Mouse (Mus musculus) kidney, embryonic 16.5 days (tissue): ENCODE results near the gene Tsc2. TPM values are rescaled to one million over a fixed set of nuclear protein-coding genes. Genes with fewer than 3 reads are reported as not detected.

Experiments
- ATAC-seq: fragments of 200-750 bp; cut with Nextera tagmentation; 2 replicates; pipeline ENCODE4 v1.8.0; 2017; ENCODE audit warnings: moderate TSS enrichment; ENCODE audit not compliant: low FRiP score, low TSS enrichment
- H3K27ac ChIP-seq: fragments of 300-500 bp; sonication (generic); 2 replicates; pipeline ENCODE4 v1.5.1; 2014; ENCODE audit warnings: low read length
- H3K27me3 ChIP-seq: fragments of 300-500 bp; sonication (generic); 2 replicates; pipeline ENCODE4 v1.6.1; 2014; ENCODE audit warnings: low read length, control low read depth, mixed read lengths; ENCODE audit not compliant: insufficient read depth
- H3K36me3 ChIP-seq: fragments of 300-500 bp; sonication (generic); 2 replicates; pipeline ENCODE4 v1.6.1; 2014; ENCODE audit warnings: low read length, control low read depth, mixed read lengths; ENCODE audit not compliant: insufficient read depth
- H3K4me1 ChIP-seq: fragments of 300-500 bp; sonication (generic); 2 replicates; pipeline ENCODE4 v1.6.1; 2014; ENCODE audit warnings: low read length, control low read depth, mixed read lengths; ENCODE audit not compliant: insufficient read depth
- H3K4me2 ChIP-seq: fragments of 300-500 bp; sonication (generic); replicated peaks from 2 replicates; pipeline ENCODE4 v1.6.1; 2014; ENCODE audit warnings: low read depth, low read length
- H3K4me3 ChIP-seq: fragments of 300-500 bp; sonication (generic); 2 replicates; pipeline ENCODE4 v1.5.1; 2014; ENCODE audit warnings: mild to moderate bottlenecking, low read length
- H3K9ac ChIP-seq: fragments of 300-500 bp; sonication (generic); replicated peaks from 2 replicates; pipeline ENCODE4 v1.6.1; 2014; ENCODE audit warnings: low read length
- H3K9me3 ChIP-seq: fragments of 300-500 bp; sonication (generic); 2 replicates; pipeline ENCODE4 v1.6.1; 2016; ENCODE audit warnings: low read length, control low read depth
- WGBS: fragments of 180-500 bp; shearing (Covaris S2); extraction: QIAGEN DNeasy Blood & Tissue Kit; methylation state at CpG from one replicate; pipeline ENCODE4 v1.1.7; 2014; 5-methylcytosine and 5-hydroxymethylcytosine counted together
- polyA plus RNA-seq: library from polyadenylated mRNA; unstranded; fragments of >200 nt; fragmentation: Nextera tagmentation; extraction: Ambion mirVana; gene quantifications from 2 replicates; pipeline ENCODE4 v1.2.1, GENCODE M21; 2015

The Tsc2 gene
- polyA plus RNA-seq, 1 experiment from 2014 or later: 72.8 TPM

- Histone ChIP-seq H3K27ac (peak overlapping the region; percentile 83), H3K9ac (peak overlapping the region; percentile 83), H3K9me3 (no peaks in the 10 kb centered on the region), H3K4me2 (peak overlapping the region; percentile 97), H3K36me3 (no peaks in the 10 kb centered on the region; the same call in 1 of the 2 replicates), H3K4me3 (peak overlapping the region; percentile 73), H3K4me1 (peaks cover 33% of the 10 kb centered on the region), H3K27me3 (no peaks in the 10 kb centered on the region)
- peak; percentile 52 for ATAC-seq
- WGBS: 0% methylated on average over 35 of the region's 35 CpGs
These were observed 17.2 kb upstream of the Tsc2 start for GRCm38 (mm10) chr17:24649581-24650069.

DNA sequence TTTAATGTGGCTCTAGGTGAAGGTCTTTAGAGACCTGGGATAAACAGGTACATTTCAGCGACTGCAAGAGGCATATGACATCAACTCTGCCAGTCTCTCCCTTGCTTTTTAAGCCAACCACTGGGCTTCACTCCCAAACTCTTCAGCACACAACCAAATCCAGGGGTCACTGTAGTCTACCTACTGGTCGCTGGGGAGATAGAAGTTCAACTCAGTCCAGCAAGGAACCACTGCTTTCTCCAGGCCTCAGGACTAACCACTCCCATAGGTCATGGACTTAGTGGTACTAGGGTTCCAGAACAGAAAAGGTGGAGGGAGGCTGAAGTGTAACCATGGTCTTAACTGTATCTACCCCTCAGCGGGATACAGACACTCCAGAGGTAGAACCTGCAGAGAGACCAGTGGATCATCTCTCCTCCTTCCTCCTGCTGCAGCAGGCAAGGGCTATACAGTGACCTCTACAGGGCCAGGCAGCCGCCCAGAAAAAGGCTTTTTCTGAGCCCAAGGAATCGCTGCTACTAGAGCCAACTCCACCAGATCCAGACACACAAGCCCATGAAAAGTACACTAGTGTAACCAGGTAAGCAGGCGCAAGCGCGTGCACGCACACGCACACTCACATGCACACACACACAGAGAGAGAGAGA, 16.4 kb upstream of the Tsc2 start:
- H3K9me3 ChIP-seq: no peaks in the 10 kb centered on the region
- no peaks in the 10 kb centered on the region; the same call in 1 of the 2 replicates for H3K36me3 ChIP-seq
- peaks cover 41% of the 10 kb centered on the region for H3K4me1 ChIP-seq
- H3K27me3 ChIP-seq: no peaks in the 10 kb centered on the region
- 67% methylated on average over 10 of the region's 10 CpGs for WGBS
- no peak overlapping the region; the same call in 1 of the 2 replicates for H3K27ac ChIP-seq
- no peak for ATAC-seq
- H3K4me2 ChIP-seq: peak overlapping the region; percentile 97
- H3K9ac ChIP-seq: peak overlapping the region; percentile 83
- H3K4me3 ChIP-seq: peak overlapping the region; percentile 73

DNA sequence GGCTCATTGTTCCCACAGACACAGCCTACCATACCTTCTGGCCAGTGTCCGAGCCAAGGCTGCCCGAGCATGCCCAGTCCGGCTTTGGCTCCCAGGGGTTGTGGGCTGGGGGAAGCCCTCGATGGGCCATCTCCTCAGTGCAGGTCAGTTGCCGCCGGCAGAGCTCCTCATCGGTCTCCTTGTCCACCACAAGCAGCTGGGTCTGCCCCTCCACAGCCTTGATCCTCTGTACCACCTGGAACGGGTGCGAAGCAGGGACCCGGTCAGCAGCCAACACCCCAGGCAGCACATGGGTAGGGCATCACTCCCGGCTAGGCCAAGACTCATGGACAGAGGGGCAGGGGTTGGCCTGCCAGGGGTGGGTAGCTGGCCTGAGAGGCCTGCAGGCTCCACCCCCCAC, 15.1 kb upstream of the Tsc2 start:
- peaks cover 3% of the 10 kb centered on the region for H3K36me3 ChIP-seq
- H3K27me3 ChIP-seq: no peaks in the 10 kb centered on the region
- peak overlapping the region; percentile 23 for H3K4me3 ChIP-seq
- H3K9me3 ChIP-seq: no peaks in the 10 kb centered on the region
- ATAC-seq: no peak
- H3K9ac ChIP-seq: peak overlapping the region; percentile 28
- peaks cover 45% of the 10 kb centered on the region for H3K4me1 ChIP-seq
- H3K4me2 ChIP-seq: peak overlapping the region; percentile 97
- peak overlapping the region; percentile 54 for H3K27ac ChIP-seq
- WGBS: 79% methylated on average over 11 of the region's 11 CpGs

- H3K4me1 ChIP-seq: peaks cover 45% of the 10 kb centered on the region
- H3K27ac ChIP-seq: peak overlapping the region; percentile 86
- ATAC-seq: no peak
- no peak overlapping the region for H3K4me3 ChIP-seq
- H3K27me3 ChIP-seq: no peaks in the 10 kb centered on the region
- no peaks in the 10 kb centered on the region for H3K9me3 ChIP-seq
- 86% methylated on average over 4 of the region's 4 CpGs for WGBS
- H3K36me3 ChIP-seq: peaks cover 3% of the 10 kb centered on the region
- no peak overlapping the region for H3K9ac ChIP-seq
- no peak overlapping the region; the same call in 1 of the 2 replicates for H3K4me2 ChIP-seq
These were observed 14.0 kb upstream of the Tsc2 start for GRCm38 (mm10) chr17:24646381-24646780.

- Histone ChIP-seq H3K27me3 (no peaks in the 10 kb centered on the region), H3K27ac (peak overlapping the region; percentile 86), H3K4me2 (peak overlapping the region; percentile 44), H3K4me1 (peaks cover 45% of the 10 kb centered on the region), H3K4me3 (no peak overlapping the region), H3K9ac (peak overlapping the region; percentile 61; the same call in 1 of the 2 replicates), H3K9me3 (no peaks in the 10 kb centered on the region), H3K36me3 (peaks cover 3% of the 10 kb centered on the region)
- no peak; the same call in 1 of the 2 replicates for ATAC-seq
- WGBS: 79% methylated on average over 3 of the region's 3 CpGs
These were observed 13.5 kb upstream of the Tsc2 start for GRCm38 (mm10) chr17:24645916-24646315.

- Histone ChIP-seq H3K4me2 (peak overlapping the region; percentile 44), H3K4me3 (peak overlapping the region; percentile 23), H3K4me1 (peaks cover 39% of the 10 kb centered on the region), H3K27ac (peak overlapping the region; percentile 86), H3K36me3 (peaks cover 12% of the 10 kb centered on the region), H3K9ac (peak overlapping the region; percentile 61), H3K9me3 (no peaks in the 10 kb centered on the region), H3K27me3 (no peaks in the 10 kb centered on the region)
- WGBS: 68% methylated on average over 9 of the region's 9 CpGs
- peak; percentile 28; the same call in 1 of the 2 replicates for ATAC-seq
These were observed 12.7 kb upstream of the Tsc2 start for GRCm38 (mm10) chr17:24644875-24645721.

GRCm38 (mm10) chr17:24644030-24644715, 11.7 kb upstream of the Tsc2 start:
- H3K4me3 ChIP-seq: peak overlapping the region; percentile 23
- ATAC-seq: peak; percentile 25; the same call in 1 of the 2 replicates
- peak overlapping the region; percentile 61 for H3K9ac ChIP-seq
- no peaks in the 10 kb centered on the region for H3K27me3 ChIP-seq
- 23% methylated on average over 7 of the region's 7 CpGs for WGBS
- peak overlapping the region; percentile 44 for H3K4me2 ChIP-seq
- H3K4me1 ChIP-seq: peaks cover 43% of the 10 kb centered on the region
- H3K27ac ChIP-seq: peak overlapping the region; percentile 86
- H3K9me3 ChIP-seq: no peaks in the 10 kb centered on the region
- peaks cover 13% of the 10 kb centered on the region for H3K36me3 ChIP-seq

GRCm38 (mm10) chr17:24642791-24643343, 10.4 kb upstream of the Tsc2 start:
- Histone ChIP-seq H3K4me3 (no peak overlapping the region), H3K27me3 (no peaks in the 10 kb centered on the region), H3K4me2 (no peak overlapping the region), H3K36me3 (peaks cover 13% of the 10 kb centered on the region), H3K27ac (no peak overlapping the region), H3K4me1 (peaks cover 42% of the 10 kb centered on the region), H3K9me3 (no peaks in the 10 kb centered on the region), H3K9ac (no peak overlapping the region; the same call in 1 of the 2 replicates)
- ATAC-seq: no peak
- WGBS: 62% methylated on average over 6 of the region's 6 CpGs

DNA sequence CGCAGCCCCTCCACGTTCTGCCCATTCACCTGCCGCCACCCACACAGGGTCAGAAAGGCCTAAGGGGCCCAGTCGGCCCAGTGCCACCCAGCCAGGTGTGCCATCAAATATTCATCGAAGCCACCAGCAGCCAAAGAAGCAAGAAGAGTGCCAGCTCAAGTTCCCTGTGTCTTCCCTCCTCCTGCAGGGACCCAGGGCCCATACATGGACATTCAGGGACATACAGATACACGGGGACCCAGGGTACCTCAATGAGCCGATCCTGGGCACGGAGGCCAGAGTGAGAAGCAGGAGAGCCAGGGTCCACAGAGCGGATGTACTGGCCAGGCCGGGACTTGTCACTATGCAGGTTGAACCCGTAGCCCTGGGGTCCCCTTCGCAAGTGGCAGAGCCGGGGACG, 9.5 kb upstream of the Tsc2 start:
- Histone ChIP-seq H3K9ac (no peak overlapping the region), H3K27me3 (no peaks in the 10 kb centered on the region), H3K4me1 (peaks cover 39% of the 10 kb centered on the region), H3K4me2 (no peak overlapping the region), H3K9me3 (no peaks in the 10 kb centered on the region), H3K4me3 (no peak overlapping the region), H3K27ac (no peak overlapping the region), H3K36me3 (peaks cover 13% of the 10 kb centered on the region)
- 92% methylated on average over 14 of the region's 14 CpGs for WGBS
- ATAC-seq: no peak
